Mouse (Mus musculus): ENCODE measurements around the gene Rgs9.
A peak's percentile ranks its signal among the peaks of the same experiment; 100 is the strongest.
"Not testable (repeated sequence)": the region's sequence is repeated elsewhere in the genome, so short reads cannot be mapped to it uniquely, and the experiment has no call there.

Gene Rgs9

GRCm38 (mm10) chr11:109297710-109298375, at the start of gene Rgs9:
Gene Rgs9, minus strand, starts transcription at chr11:109298129.
- DNase-seq (ENCODE audit: low spot score in 2 of 2): peak; percentile 68 to 90

GRCm38 (mm10) chr11:109347242-109347959, 49.5 kb upstream of the Rgs9 start:
- DNase-seq (ENCODE audit: low spot score in 2 of 2): peak in 1 of 2 experiments; percentile 65

DNA sequence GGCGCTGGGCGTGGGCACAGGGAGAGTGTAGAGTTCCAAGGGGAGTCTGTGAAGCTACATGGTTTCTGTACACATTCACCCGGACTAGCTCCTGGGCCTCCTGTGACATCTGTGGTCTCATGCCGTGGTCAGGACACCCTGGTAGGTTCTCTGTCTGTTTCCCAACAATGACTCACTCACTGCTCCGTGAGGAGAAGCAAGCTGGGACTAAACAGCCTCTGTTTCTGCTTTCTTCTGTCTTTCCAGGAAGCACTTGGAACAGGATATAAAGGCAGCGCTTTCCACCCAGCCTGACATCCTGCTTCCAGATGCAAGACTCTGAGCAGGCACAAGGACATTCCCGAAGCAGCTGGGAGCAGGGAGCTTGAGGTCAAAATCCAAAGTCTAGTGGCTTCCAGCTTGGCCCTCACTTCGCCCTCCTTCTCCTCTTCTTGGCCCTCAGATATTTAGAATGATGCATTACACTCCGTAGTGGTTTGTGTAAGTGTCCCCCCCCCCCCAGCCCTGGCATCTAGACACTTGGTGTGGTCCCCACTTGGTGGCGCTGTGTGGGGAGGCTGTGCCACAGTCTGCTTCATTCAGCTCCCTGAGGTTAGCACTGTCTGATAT, 46.2 kb upstream of the Rgs9 start:
- peak in 1 of 2 experiments; percentile 59 for DNase-seq (ENCODE audit: low spot score in 2 of 2)

DNA sequence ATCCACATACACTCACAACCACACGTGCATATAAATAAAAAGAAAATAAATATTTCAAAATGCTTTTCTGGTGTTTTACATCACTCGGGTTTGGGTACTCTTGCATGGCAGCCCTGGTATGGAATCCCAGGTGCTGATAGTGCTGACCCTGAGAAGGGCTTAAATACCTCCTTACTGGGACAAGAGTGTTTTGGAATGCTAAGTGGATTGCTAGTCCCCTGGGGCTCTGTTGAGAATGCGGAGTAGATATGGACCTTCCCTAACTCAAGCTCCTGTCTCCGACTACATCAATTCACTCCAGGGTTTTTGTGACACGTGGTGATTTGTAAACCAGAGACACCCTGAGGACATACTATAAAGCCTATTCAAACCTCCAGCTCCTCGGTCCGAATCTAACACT, 45.6 kb upstream of the Rgs9 start:
- DNase-seq (ENCODE audit: low spot score in 2 of 2): no peak

GRCm38 (mm10) chr11:109342666-109343065, 44.7 kb upstream of the Rgs9 start:
- DNase-seq (ENCODE audit: low spot score in 2 of 2): not testable (repeated sequence)

DNA sequence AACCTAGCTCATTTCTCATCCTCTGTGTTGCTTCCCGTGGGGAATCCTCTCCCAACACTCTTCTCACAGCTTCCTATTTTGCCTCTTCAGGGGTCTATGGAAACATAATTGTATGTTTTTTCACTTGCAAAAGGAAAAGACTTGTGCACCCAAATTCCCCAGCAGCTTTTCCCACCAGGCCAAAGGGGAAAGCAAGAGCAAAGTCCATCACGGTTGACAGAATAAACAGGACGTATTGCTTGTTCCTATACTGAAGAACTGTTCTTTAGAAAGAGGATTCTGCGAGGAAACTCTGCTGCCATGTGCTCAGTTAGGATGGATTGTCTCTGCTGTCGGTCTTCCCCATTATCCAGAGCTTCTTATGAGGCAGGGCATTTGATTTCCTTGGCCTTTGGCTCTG, 42.6 kb upstream of the Rgs9 start:
- no peak for DNase-seq (ENCODE audit: low spot score in 2 of 2)

DNA sequence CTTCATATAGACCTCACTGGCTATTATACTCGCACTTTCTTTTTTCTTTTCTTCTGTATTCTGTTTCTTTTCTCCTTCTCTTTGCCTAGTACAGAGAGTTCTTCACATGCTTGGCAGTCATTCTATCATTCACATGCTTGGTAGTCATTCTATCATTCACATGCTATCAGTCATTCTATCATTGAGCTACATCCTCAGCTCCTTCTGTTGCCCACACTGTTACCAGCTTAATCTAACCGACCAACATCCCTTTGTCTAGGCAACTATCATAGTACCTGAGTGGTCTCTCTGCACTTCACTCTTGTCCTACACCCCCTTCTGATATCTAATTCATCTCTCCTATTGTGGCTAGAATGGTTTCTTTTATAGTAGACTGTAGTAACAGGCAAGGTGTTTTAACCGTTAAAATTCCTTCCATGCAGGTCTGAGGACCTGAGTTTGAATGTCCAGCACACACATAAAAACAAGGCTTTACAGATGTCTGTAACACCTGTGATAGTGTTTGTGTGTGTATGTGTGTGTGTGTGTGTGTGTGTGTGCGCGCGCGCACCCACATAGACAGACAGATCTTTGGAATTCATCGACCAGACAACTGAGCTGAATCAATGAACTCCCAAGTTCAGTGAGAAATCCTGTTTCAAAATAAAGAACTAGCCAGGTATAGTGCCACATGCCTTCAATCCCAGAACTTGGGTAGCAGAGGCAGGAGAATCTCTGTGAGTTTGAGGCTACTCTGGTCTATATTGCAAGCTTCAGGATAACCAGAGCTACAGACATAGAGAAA, 41.4 kb upstream of the Rgs9 start:
- DNase-seq (ENCODE audit: low spot score in 2 of 2): no peak

- no peak for DNase-seq (ENCODE audit: low spot score in 2 of 2)
These were observed 38.0 kb upstream of the Rgs9 start for GRCm38 (mm10) chr11:109335890-109336289.

GRCm38 (mm10) chr11:109334773-109335172, 36.8 kb upstream of the Rgs9 start:
- no peak for DNase-seq (ENCODE audit: low spot score in 2 of 2)

- no peak for DNase-seq (ENCODE audit: low spot score in 2 of 2)
These were observed 34.8 kb upstream of the Rgs9 start for GRCm38 (mm10) chr11:109332722-109333121.

GRCm38 (mm10) chr11:109331424-109331824, 33.5 kb upstream of the Rgs9 start:
- peak; percentile 83 to 95 for DNase-seq (ENCODE audit: low spot score in 2 of 2)

- DNase-seq (ENCODE audit: low spot score in 2 of 2): peak in 1 of 2 experiments; percentile 28
These were observed 32.9 kb upstream of the Rgs9 start for GRCm38 (mm10) chr11:109330706-109331393.

DNA sequence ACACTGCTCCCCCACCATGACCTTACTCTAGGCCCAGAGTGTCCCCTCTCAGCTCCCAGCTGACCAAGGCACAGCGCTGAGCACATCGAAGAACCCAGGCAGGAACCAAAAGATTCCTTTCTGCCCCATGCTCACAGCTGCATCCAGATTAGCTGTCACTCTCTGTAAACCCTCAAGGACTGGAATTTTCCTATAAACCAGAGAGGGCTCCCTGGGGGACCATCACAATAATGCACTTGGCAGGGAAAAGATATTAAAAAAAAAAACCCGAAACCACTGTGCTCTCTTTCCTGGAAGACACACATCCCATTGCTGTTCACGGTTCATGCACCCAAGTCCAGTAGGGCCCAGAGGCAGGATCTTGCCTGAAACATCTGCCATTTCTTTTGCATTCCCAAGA, 31.4 kb upstream of the Rgs9 start:
- DNase-seq (ENCODE audit: low spot score in 2 of 2): no peak

- no peak for DNase-seq (ENCODE audit: low spot score in 2 of 2)
These were observed 30.0 kb upstream of the Rgs9 start for GRCm38 (mm10) chr11:109327952-109328351.

GRCm38 (mm10) chr11:109327381-109327780, 29.5 kb upstream of the Rgs9 start:
- no peak for DNase-seq (ENCODE audit: low spot score in 2 of 2)

DNA sequence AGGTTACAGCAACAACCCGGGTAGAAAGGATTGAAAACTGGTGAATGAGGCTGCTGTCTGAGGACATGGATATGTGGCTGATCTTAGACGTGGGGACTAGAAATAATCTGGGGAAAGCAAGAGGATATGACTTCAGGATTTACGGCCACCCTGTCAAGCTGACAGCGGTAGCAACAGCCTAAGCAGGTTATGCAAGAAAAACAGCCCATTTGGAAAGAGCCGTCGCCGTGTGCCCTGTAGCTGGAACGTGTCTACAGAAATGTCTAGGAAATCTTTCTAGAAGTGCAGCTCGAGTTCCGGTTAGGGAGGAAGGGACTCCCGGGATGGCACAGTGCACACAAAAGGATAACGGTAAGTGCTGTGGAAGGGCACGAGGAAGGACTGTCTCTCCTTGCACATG, 28.3 kb upstream of the Rgs9 start:
- no peak for DNase-seq (ENCODE audit: low spot score in 2 of 2)

DNA sequence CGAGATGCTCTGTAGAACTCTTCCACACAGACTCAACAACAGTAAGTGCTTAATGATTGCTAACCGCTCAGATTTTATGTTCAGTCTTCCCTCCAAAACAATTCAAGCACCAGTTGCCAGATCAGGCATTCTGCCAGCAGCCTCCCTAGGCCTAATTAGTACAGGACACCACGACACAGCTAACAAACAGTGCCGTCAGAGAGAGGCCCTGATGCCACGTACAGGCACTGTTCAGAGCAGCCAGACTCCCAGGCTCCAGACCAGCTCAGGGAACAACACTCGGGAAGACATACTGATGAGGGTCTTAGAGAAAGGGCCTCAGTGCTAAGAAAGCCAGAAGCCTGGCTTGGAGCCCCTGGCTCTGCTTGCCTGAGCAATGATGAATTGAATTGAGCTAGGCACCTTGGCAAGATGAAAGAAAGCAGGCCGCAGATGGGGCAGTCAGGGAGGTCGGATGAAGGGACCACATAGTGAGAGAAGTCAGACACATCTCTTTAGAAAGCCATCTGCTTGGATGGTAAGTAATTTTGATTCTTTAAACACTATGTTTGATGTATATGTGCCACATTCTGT, 22.5 kb upstream of the Rgs9 start:
- no peak for DNase-seq (ENCODE audit: low spot score in 2 of 2)

- DNase-seq (ENCODE audit: low spot score in 2 of 2): no peak
These were observed 22.0 kb upstream of the Rgs9 start for GRCm38 (mm10) chr11:109319946-109320345.

GRCm38 (mm10) chr11:109319471-109319870, 21.5 kb upstream of the Rgs9 start:
- DNase-seq (ENCODE audit: low spot score in 2 of 2): no peak

GRCm38 (mm10) chr11:109316921-109317320, 19.0 kb upstream of the Rgs9 start:
- DNase-seq (ENCODE audit: low spot score in 2 of 2): peak in 1 of 2 experiments; percentile 54

Measured in spleen, postnatal 10 days (tissue).